Mouse (Mus musculus): ENCODE data around the gene Cntnap2. TPM values are rescaled to one million over a fixed set of nuclear protein-coding genes. Genes with fewer than 3 reads are reported as not detected.
A peak's percentile ranks its signal among the peaks of the same experiment; 100 is the strongest.

The Cntnap2 gene
- polyA plus RNA-seq, 1 experiment from 2014 or later = 0.63 TPM

DNA sequence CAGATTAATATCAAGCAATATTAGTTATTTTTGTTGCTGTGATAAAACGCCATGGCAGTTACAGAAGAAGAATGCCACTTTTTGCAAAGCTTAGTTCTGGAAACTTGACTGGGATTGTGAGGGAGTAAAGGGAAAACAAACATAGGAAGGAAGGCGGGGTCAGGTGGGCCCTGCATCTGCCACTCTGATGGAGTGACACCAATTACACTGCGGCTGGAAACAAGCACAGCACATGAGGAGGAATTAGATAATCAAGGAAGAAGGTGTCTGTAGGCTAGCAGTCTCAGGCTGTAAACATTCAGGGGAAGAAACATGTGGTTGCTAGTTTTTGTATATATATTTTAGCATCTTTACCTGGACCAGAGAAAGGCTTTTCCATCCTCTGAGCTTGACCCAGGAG is 2233.3 kb downstream of the Cntnap2 start:
- Histone ChIP-seq H3K9me3 (no peaks in the 10 kb centered on the region), H3K27ac (replicated peaks) (no peak overlapping the region), H3K4me2 (no peak overlapping the region), H3K4me3 (no peak overlapping the region), H3K27me3 (replicated peaks) (no peaks in the 10 kb centered on the region), H3K4me1 (no peaks in the 10 kb centered on the region), H3K9ac (no peak overlapping the region), H3K36me3 (no peaks in the 10 kb centered on the region)
- 57% methylated on average over 3 of the region's 3 CpGs for WGBS
- ATAC-seq (ENCODE audit: extremely low read depth, insufficient number of reproducible peaks, low FRiP score, low TSS enrichment) = no peak

DNA sequence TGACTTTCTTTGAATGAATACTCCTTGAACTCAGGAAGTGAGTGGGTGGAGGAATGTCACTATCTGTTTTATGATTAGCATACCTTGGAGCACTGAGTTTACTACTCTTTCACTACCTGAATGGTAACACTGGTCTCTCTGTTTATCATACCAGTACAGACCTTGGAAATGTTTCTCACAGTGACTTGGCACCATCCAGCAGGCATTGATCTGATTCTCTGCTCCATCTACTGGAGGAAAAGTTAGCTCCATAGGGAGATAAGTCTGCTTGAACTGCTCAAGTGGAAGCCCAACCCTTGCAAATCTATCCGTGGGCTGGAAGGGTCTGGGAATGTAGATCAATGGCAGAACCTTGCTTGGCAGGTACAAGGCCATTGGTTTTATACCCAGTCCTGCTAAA is 2235.3 kb downstream of the Cntnap2 start:
- Histone ChIP-seq H3K4me2 (no peak overlapping the region), H3K4me1 (no peaks in the 10 kb centered on the region), H3K4me3 (no peak overlapping the region), H3K36me3 (no peaks in the 10 kb centered on the region), H3K27ac (replicated peaks) (no peak overlapping the region), H3K9ac (no peak overlapping the region), H3K9me3 (no peaks in the 10 kb centered on the region), H3K27me3 (replicated peaks) (no peaks in the 10 kb centered on the region)
- ATAC-seq (ENCODE audit: extremely low read depth, insufficient number of reproducible peaks, low FRiP score, low TSS enrichment) = no peak
- 27% methylated on average over 1 of the region's 1 CpGs for WGBS

DNA sequence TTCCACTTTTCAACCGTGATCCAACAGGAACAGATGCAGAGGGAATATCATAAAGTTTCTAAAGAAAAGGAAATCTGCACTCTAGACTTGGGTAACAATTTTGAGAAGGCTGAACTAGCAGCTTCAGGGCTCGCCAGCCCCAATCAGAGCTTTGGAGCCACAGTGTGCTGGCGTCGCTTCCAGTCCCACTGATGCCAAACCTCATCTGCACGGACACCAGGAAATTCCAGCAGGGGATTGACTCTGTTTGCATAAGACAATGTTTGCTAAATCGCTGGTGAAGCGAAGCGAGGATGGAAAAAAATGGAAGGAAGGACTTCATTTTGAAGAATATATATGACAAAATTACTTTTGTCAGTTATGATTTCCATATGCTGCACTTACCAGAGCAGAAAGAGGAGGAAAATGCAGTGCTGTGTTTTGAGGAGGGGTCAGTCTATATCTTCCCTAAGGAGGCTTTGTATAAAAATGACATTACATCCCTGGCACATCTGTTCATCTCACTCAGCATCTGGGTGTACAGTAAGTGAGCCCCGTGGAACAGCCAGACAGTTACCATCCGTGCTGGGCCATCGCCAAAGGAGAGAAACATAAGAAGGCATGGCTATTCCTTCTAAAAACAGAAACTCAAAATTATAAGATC is 2245.8 kb downstream of the Cntnap2 start:
- no peaks in the 10 kb centered on the region for H3K27me3 ChIP-seq (replicated peaks)
- ATAC-seq (ENCODE audit: extremely low read depth, insufficient number of reproducible peaks, low FRiP score, low TSS enrichment) = no peak
- no peak overlapping the region for H3K27ac ChIP-seq (replicated peaks)
- no peaks in the 10 kb centered on the region for H3K4me1 ChIP-seq
- H3K4me3 ChIP-seq = no peak overlapping the region
- no peak overlapping the region for H3K4me2 ChIP-seq
- H3K9me3 ChIP-seq = no peaks in the 10 kb centered on the region
- WGBS = 66% methylated on average over 11 of the region's 11 CpGs
- H3K36me3 ChIP-seq = no peaks in the 10 kb centered on the region
- no peak overlapping the region for H3K9ac ChIP-seq

DNA sequence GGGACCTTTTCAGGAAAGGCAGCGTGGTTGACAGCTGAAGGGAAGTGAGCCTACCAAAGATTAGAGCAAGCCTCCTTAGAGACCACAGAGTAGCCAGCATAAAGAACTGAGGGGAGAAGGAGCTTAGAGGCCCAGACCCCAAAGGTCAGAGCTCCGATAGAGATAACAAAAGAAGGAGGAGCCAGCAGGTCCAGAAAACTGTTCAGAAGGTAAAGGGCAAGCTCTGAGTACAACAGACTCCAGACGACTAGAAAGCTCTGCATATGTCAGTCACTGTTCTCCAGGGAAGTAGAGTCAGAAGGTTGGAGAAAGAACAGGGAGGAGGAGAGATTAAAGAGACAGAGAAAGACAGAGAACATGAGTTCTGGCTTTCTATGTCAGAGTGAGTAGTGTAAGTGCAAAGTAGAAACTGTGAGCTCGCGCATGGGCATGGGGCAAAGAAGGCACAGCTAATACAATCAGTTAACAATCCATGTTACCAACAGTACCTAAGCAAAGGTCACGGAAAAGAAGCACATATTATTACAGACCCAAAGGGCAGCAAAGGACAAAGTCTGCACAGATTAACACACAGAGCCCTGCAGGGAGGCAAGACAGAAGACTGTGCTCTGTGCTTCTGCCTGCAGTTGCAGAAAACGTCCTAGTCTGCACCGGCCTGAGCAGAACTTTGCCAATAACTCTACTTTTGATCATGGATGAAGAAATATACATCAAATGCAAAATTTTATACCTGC is 2247.1 kb downstream of the Cntnap2 start:
- no peaks in the 10 kb centered on the region for H3K27me3 ChIP-seq (replicated peaks)
- H3K4me2 ChIP-seq = no peak overlapping the region
- H3K4me3 ChIP-seq = no peak overlapping the region
- H3K9ac ChIP-seq = no peak overlapping the region
- ATAC-seq (ENCODE audit: extremely low read depth, insufficient number of reproducible peaks, low FRiP score, low TSS enrichment) = no peak
- 58% methylated on average over 8 of the region's 8 CpGs for WGBS
- H3K27ac ChIP-seq (replicated peaks) = no peak overlapping the region
- no peaks in the 10 kb centered on the region for H3K9me3 ChIP-seq
- H3K36me3 ChIP-seq = no peaks in the 10 kb centered on the region
- no peaks in the 10 kb centered on the region for H3K4me1 ChIP-seq

DNA sequence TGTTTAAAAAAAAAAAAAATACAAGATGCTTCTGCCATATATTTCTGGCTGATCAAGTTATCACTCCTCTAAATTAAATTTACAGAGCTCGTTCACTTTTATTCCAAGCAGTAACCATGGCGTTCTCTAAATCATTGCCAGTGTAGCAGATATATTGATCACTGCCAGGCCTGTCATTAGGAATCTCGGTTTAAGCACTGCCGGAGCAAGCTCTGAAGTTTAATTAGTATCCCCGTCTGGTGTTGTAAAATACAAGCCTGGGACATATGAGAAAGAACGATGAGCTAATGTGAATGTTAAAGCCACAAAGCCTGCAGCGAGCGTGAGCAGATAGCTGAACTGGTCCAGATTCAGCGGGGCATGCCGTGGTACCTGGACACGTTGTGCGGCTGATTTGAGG is 2247.8 kb downstream of the Cntnap2 start:
- H3K9ac ChIP-seq = no peak overlapping the region
- no peak overlapping the region for H3K27ac ChIP-seq (replicated peaks)
- 85% methylated on average over 12 of the region's 12 CpGs for WGBS
- no peaks in the 10 kb centered on the region for H3K36me3 ChIP-seq
- no peaks in the 10 kb centered on the region for H3K4me1 ChIP-seq
- H3K4me3 ChIP-seq = no peak overlapping the region
- no peak overlapping the region for H3K4me2 ChIP-seq
- H3K9me3 ChIP-seq = no peaks in the 10 kb centered on the region
- no peaks in the 10 kb centered on the region for H3K27me3 ChIP-seq (replicated peaks)
- ATAC-seq (ENCODE audit: extremely low read depth, insufficient number of reproducible peaks, low FRiP score, low TSS enrichment) = no peak

DNA sequence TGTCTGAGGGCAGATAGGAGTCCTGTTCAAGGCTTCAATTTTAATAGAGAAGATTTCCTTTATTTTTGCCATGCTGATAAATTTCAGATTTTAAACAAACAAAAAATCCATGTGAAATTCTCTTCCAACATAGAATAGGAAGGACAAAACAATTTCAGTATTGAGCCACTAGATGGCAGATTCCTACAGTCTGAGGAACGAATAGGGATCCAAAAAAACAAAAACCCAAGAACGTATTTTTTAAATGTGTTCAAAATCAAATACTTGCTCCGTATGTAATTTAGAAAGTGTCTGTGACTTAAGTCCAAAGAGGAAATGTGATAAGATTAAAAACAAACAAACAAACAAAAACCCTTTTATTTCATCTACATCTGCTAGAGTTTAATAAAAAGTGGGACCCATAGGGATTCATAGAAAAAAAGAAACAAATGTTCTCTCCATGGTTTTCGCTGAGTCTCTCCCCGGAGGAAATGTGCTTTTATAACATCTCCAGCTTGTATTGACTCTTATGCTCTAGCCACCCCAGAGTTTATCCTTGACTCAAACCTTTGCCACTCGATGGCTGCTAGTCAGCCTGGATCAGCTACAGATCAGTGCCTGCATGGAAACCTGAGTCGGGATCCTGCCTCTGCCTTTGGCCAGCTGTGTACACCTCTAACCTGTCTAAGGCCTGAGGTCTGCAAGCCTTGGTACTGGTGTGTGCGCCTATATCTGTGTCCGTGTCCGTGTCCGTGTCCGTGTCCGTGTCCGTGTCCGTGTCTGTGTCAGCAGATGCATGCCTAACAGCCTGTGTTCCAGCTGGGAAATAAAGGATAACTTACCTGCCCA is 2255.6 kb downstream of the Cntnap2 start:
- H3K9ac ChIP-seq = peak overlapping the region; percentile 63
- H3K4me3 ChIP-seq = peak overlapping the region; percentile 32
- no peaks in the 10 kb centered on the region for H3K27me3 ChIP-seq (replicated peaks)
- no peak overlapping the region for H3K27ac ChIP-seq (replicated peaks)
- WGBS = 58% methylated on average over 15 of the region's 15 CpGs
- H3K9me3 ChIP-seq = no peaks in the 10 kb centered on the region
- ATAC-seq (ENCODE audit: extremely low read depth, insufficient number of reproducible peaks, low FRiP score, low TSS enrichment) = no peak
- peak overlapping the region; percentile 61 for H3K4me2 ChIP-seq
- no peaks in the 10 kb centered on the region for H3K36me3 ChIP-seq
- H3K4me1 ChIP-seq = peaks cover 19% of the 10 kb centered on the region

DNA sequence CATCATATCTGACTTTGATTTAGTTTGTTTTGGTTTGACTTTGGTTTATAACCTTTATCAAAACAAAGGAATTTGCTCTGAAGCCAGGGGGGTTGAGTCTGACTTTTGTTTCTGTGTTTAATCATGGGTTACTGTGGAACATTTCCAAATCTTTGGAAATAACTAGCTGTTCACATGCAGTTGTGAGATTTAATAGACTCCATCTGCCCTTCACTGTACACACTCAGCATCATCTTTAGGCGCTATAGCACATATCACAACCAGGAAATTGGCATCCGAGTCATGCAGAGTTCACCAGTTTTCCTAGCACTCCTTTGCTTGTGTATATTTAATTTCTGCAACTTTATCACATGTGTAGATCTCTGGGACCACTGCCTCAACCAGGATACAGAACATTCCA is 2256.3 kb downstream of the Cntnap2 start:
- Histone ChIP-seq H3K4me3 (no peak overlapping the region), H3K9ac (no peak overlapping the region), H3K36me3 (no peaks in the 10 kb centered on the region), H3K27me3 (replicated peaks) (no peaks in the 10 kb centered on the region), H3K27ac (replicated peaks) (no peak overlapping the region), H3K4me1 (peaks cover 23% of the 10 kb centered on the region), H3K9me3 (no peaks in the 10 kb centered on the region), H3K4me2 (no peak overlapping the region)
- 66% methylated on average over 2 of the region's 2 CpGs for whole genome bisulfite sequencing
- ATAC-seq (ENCODE audit: extremely low read depth, insufficient number of reproducible peaks, low FRiP score, low TSS enrichment) = no peak

DNA sequence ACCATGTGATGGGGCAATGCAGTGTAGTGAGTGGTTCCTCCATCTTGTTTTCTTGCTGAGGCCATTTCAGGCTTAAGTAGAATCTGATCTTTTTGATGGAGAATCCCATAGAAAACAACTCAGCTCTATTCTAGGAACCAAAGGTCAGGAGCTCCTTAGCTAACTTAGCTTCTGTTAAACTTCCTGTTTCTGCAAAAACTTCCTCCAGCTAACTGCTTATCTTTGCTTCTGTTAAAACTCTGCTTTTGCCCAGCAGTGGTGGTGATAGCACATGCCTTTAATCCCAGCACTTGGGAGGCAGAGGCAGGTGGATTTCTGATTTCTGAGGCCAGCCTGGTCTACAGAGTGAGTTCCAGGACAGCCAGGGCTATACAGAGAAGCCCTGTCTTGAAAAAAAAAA is 2258.1 kb downstream of the Cntnap2 start:
- Histone ChIP-seq H3K9me3 (no peaks in the 10 kb centered on the region), H3K36me3 (no peaks in the 10 kb centered on the region), H3K27me3 (replicated peaks) (no peaks in the 10 kb centered on the region), H3K27ac (replicated peaks) (no peak overlapping the region), H3K4me1 (peaks cover 23% of the 10 kb centered on the region), H3K9ac (no peak overlapping the region), H3K4me3 (no peak overlapping the region), H3K4me2 (no peak overlapping the region)
- no peak for ATAC-seq (ENCODE audit: extremely low read depth, insufficient number of reproducible peaks, low FRiP score, low TSS enrichment)

DNA sequence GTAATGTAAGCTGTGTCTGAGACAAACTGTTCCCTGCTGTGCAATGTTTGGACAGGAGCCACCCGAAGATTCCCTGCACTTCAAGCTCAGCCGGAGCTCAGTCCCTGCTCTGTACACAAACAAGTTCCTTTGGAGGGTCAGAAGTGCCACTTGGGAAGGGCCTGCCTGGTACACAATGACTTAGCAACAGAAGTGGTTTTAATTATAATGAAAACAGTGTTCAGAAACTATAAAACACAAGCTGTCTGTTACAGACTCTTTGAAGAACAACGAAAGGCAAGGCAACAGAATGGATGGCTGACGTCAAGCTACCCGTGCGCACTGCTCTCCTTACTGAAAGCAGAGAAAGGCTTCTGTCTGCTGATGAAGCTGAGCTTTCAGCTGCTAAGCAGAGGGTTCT is 2259.5 kb downstream of the Cntnap2 start:
- Histone ChIP-seq H3K4me2 (peak overlapping the region; percentile 57), H3K4me1 (peaks cover 31% of the 10 kb centered on the region), H3K9ac (peak overlapping the region; percentile 62; the same call in 1 of the 2 replicates), H3K4me3 (peak overlapping the region; percentile 29), H3K9me3 (no peaks in the 10 kb centered on the region), H3K27ac (replicated peaks) (peak overlapping the region; percentile 26), H3K36me3 (no peaks in the 10 kb centered on the region), H3K27me3 (replicated peaks) (no peaks in the 10 kb centered on the region)
- WGBS = 23% methylated on average over 6 of the region's 6 CpGs
- ATAC-seq (ENCODE audit: extremely low read depth, insufficient number of reproducible peaks, low FRiP score, low TSS enrichment) = no peak

DNA sequence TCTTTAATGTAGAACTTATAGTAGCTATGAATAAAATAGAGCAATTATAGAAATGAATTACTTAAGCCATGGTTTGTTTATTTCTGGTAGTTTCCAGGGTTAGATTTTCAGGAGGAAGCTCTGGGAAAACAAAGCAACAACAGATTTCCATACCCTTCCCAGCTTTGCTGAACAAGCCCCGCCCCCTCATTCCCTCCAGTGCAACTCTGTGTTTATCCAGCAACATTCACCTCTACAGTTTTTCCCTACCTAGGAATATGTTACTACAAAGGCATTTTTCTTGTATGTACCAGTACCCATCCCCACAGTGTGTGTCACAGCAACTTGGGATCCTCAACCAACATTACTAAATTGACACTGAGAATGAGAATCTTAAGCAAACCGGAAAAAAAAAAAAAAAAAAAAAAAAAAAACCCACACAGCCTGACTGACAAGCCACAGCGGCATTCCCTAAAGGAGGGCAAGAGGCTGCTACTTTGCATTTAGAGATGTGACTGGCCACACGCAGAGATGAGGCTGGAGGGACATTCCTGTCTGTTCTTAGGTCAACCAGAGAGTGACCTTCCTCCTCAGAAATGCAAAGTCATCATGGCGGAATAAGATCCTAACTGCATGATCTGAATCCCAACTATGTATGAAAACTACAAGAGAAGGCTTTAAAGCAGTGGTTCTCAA is 2260.3 kb downstream of the Cntnap2 start:
- 22% methylated on average over 5 of the region's 5 CpGs for WGBS
- H3K27ac ChIP-seq (replicated peaks) = no peak overlapping the region
- no peaks in the 10 kb centered on the region for H3K36me3 ChIP-seq
- no peak for ATAC-seq (ENCODE audit: extremely low read depth, insufficient number of reproducible peaks, low FRiP score, low TSS enrichment)
- H3K9ac ChIP-seq = no peak overlapping the region
- peaks cover 34% of the 10 kb centered on the region for H3K4me1 ChIP-seq
- no peaks in the 10 kb centered on the region for H3K9me3 ChIP-seq
- H3K4me3 ChIP-seq = no peak overlapping the region; the same call in 1 of the 2 replicates
- H3K27me3 ChIP-seq (replicated peaks) = no peaks in the 10 kb centered on the region
- peak overlapping the region; percentile 57 for H3K4me2 ChIP-seq

DNA sequence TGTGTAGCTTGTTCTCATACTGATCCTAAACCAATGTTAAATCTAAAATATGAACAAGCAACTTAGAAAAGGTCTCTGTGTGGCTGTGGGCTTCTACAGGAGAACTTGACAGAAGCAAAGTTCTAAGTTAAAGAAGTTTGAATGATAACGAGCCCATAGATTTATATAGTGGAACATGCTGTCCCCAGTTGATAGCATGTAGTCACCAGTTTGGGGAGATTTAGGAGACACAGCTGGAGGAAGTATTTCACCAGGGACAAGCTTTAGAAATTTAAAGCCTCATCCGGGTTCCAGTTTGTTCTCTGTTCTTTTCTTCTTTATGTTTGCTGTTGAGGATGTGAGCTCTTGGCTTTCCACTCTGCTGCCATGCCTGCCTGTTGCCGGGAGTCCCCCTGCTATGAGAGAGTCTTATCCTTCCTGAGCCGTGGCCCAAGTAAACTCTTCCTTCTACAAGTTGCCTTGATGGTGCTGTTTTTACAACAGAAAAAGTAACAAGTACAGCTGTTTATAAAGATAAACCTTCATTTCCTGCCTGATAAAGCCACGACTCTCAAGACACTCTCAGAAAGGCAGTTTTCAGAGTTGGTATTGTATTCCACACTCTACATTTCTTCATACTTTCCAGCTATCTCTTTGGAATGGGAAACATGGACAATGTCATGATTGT is 2264.1 kb downstream of the Cntnap2 start:
- no peaks in the 10 kb centered on the region for H3K36me3 ChIP-seq
- no peak overlapping the region for H3K27ac ChIP-seq (replicated peaks)
- 33% methylated on average over 5 of the region's 5 CpGs for WGBS
- H3K9ac ChIP-seq = no peak overlapping the region
- no peaks in the 10 kb centered on the region for H3K9me3 ChIP-seq
- no peaks in the 10 kb centered on the region for H3K27me3 ChIP-seq (replicated peaks)
- no peak overlapping the region for H3K4me3 ChIP-seq
- peaks cover 27% of the 10 kb centered on the region for H3K4me1 ChIP-seq
- no peak overlapping the region for H3K4me2 ChIP-seq
- no peak for ATAC-seq (ENCODE audit: extremely low read depth, insufficient number of reproducible peaks, low FRiP score, low TSS enrichment)
